Mouse (Mus musculus): ENCODE measurements around the gene Erbb3. TPM values are rescaled to one million over a fixed set of nuclear protein-coding genes. Genes with fewer than 3 reads are reported as not detected.
A peak's percentile ranks its signal among the peaks of the same experiment; 100 is the strongest.

Gene Erbb3
- total and polyA plus RNA-seq, 3 experiments = 0.29 to 0.39 TPM; not detected in 1

- TF ChIP-seq TCF12 (IDR thresholded peaks at IDR 0.05; ENCODE audit: low read depth, low read length) (no peak), MYC (IDR thresholded peaks at IDR 0.05; ENCODE audit: low read depth, low read length) (no peak), POLR2AphosphoS5 (IDR thresholded peaks at IDR 0.05; ENCODE audit: borderline replicate concordance, low read depth, low read length) (no peak), GABPA (IDR thresholded peaks at IDR 0.05; ENCODE audit: low read depth, low read length) (no peak), JUND (IDR thresholded peaks at IDR 0.05; ENCODE audit: low read depth, low read length) (no peak), UBTF (IDR thresholded peaks at IDR 0.05; ENCODE audit: borderline replicate concordance, insufficient read depth, low read depth, low read length) (no peak), SIN3A (IDR thresholded peaks at IDR 0.05; ENCODE audit: low read length) (peak; percentile 56; the same call in 1 of the 2 replicates), MXI1 (IDR thresholded peaks at IDR 0.05; ENCODE audit: low read depth, low read length) (no peak), E2F4 (IDR thresholded peaks at IDR 0.05; ENCODE audit: borderline replicate concordance, low read depth, low read length) (no peak), GATA1 (IDR thresholded peaks at IDR 0.05; ENCODE audit: low read depth, low read length) (no peak)
Measured at GRCm38 (mm10) chr10:128602470-128603128, 13.1 kb upstream of the Erbb3 start (continued).

- Histone ChIP-seq H3K27ac (ENCODE audit: control insufficient read depth, low read depth, low read length) (no peak overlapping the region), H3K27me3 (ENCODE audit: control insufficient read depth in 1 of 2, insufficient read depth in 2 of 2, low read length in 2 of 2) (no peaks in the 10 kb centered on the region; a peak in 2 of 4 replicates), H3K9ac (ENCODE audit: control insufficient read depth, low read depth, low read length, poor library complexity, severe bottlenecking) (no peak overlapping the region), H3K36me3 (ENCODE audit: control insufficient read depth in 1 of 2, insufficient read depth in 2 of 2, low read length in 2 of 2) (peaks cover 0 to 10% of the 10 kb centered on the region in 2 experiments; a peak in 2 of 4 replicates), H3K4me1 (ENCODE audit: control insufficient read depth in 1 of 2, insufficient read depth in 2 of 2, low read length in 2 of 2) (peaks cover 5 to 13% of the 10 kb centered on the region in 2 experiments; a peak in 3 of 4 replicates), H3K79me2 (ENCODE audit: control insufficient read depth, insufficient read depth, low read length, poor library complexity) (no peaks in the 10 kb centered on the region), H3K4me3 (ENCODE audit: control insufficient read depth in 1 of 2, insufficient read depth in 1 of 2, low read depth in 2 of 2, low read length in 2 of 2) (no peak overlapping the region), H3K9me3 (replicated peaks; ENCODE audit: insufficient read depth, low read length) (no peaks in the 10 kb centered on the region)
- TF ChIP-seq POLR2AphosphoS5 (IDR thresholded peaks at IDR 0.05; ENCODE audit: borderline replicate concordance, low read depth, low read length) = no peak
- no peak for TF ChIP-seq CTCF (IDR thresholded peaks at IDR 0.05 in 2 of 3, conservative IDR thresholded peaks at IDR 0.05 in 1 of 3; ENCODE audit: control insufficient read depth in 1 of 3, insufficient read depth in 1 of 3, low read depth in 2 of 3, low read length in 3 of 3, poor library complexity in 1 of 3, severe bottlenecking in 1 of 3)
- no peak for TF ChIP-seq ZNF384 (IDR thresholded peaks at IDR 0.05; ENCODE audit: low read depth, low read length)
- no peak for TF ChIP-seq TAL1 (IDR thresholded peaks at IDR 0.05; ENCODE audit: low read length)
- TF ChIP-seq JUND (IDR thresholded peaks at IDR 0.05; ENCODE audit: low read depth, low read length) = no peak
- no peak for TF ChIP-seq BHLHE40 (IDR thresholded peaks at IDR 0.05; ENCODE audit: borderline replicate concordance, low read depth, low read length)
- TF ChIP-seq NRF1 (IDR thresholded peaks at IDR 0.05; ENCODE audit: insufficient read depth, low read depth, low read length, poor library complexity, severe bottlenecking) = no peak
- TF ChIP-seq USF2 (IDR thresholded peaks at IDR 0.05; ENCODE audit: borderline replicate concordance in 1 of 2, insufficient read depth in 1 of 2, low read depth in 1 of 2, low read length in 2 of 2) = no peak
- no peak for TF ChIP-seq ELF1 (IDR thresholded peaks at IDR 0.05; ENCODE audit: low read depth, low read length)
- TF ChIP-seq EP300 (IDR thresholded peaks at IDR 0.05; ENCODE audit: low read depth in 1 of 2, low read length in 2 of 2) = no peak
- no peak for TF ChIP-seq MYB (IDR thresholded peaks at IDR 0.05; ENCODE audit: low read depth, low read length)
- no peak for TF ChIP-seq SMC3 (IDR thresholded peaks at IDR 0.05; ENCODE audit: low read depth, low read length)
- no peak for TF ChIP-seq CHD2 (IDR thresholded peaks at IDR 0.05; ENCODE audit: low read length)
- no peak for TF ChIP-seq TBP (IDR thresholded peaks at IDR 0.05; ENCODE audit: low read depth, low read length)
- no peak for TF ChIP-seq MXI1 (IDR thresholded peaks at IDR 0.05; ENCODE audit: low read depth, low read length)
- TF ChIP-seq RAD21 (IDR thresholded peaks at IDR 0.05; ENCODE audit: low read depth, low read length) = no peak
- no peak for TF ChIP-seq ZMIZ1 (IDR thresholded peaks at IDR 0.05; ENCODE audit: low read depth, low read length)
- no peak for TF ChIP-seq KAT2A (conservative IDR thresholded peaks at IDR 0.05; ENCODE audit: low read depth, low read length)
- no peak for TF ChIP-seq E2F4 (IDR thresholded peaks at IDR 0.05; ENCODE audit: borderline replicate concordance, low read depth, low read length)
- TF ChIP-seq GABPA (IDR thresholded peaks at IDR 0.05; ENCODE audit: low read depth, low read length) = no peak
- DNase-seq (ENCODE audit: low read depth, low spot score) = no peak
Measured at GRCm38 (mm10) chr10:128601499-128601898, 12.0 kb upstream of the Erbb3 start.

Measured in MEL (cell line).